Mouse (Mus musculus) neural tube, embryonic 13.5 days (tissue): ENCODE measurements around the gene Dnaaf5. TPM values are rescaled to one million over a fixed set of nuclear protein-coding genes. Genes with fewer than 3 reads are reported as not detected.

Experiments used
- ATAC-seq: fragments of 200-750 bp; cut with Nextera tagmentation; 2 replicates; pipeline ENCODE4 v1.8.0; 2017; ENCODE audit warnings: low read depth, mild to moderate bottlenecking, moderate TSS enrichment, moderate library complexity
- H3K27ac ChIP-seq: fragments of 300-500 bp; sonication (generic); replicated peaks from 2 replicates; pipeline ENCODE4 v1.5.1; 2015; ENCODE audit warnings: moderate library complexity, mild to moderate bottlenecking, inconsistent platforms
- H3K27me3 ChIP-seq: fragments of 300-500 bp; sonication (generic); 2 replicates; pipeline ENCODE4 v1.6.1; 2015; ENCODE audit warnings: mild to moderate bottlenecking, inconsistent platforms
- H3K36me3 ChIP-seq: fragments of 300-500 bp; sonication (generic); 2 replicates; pipeline ENCODE4 v1.6.1; 2015; ENCODE audit warnings: mild to moderate bottlenecking, inconsistent platforms
- H3K4me1 ChIP-seq: fragments of 300-500 bp; sonication (generic); replicated peaks from 2 replicates; pipeline ENCODE4 v1.6.1; 2015; ENCODE audit warnings: inconsistent platforms
- H3K4me2 ChIP-seq: fragments of 300-500 bp; sonication (generic); 2 replicates; pipeline ENCODE4 v1.6.1; 2015; ENCODE audit warnings: inconsistent platforms, mild to moderate bottlenecking, moderate library complexity
- H3K4me3 ChIP-seq: fragments of 300-500 bp; sonication (generic); 2 replicates; pipeline ENCODE4 v1.5.1; 2015; ENCODE audit warnings: mild to moderate bottlenecking, inconsistent platforms
- H3K9ac ChIP-seq: fragments of 300-500 bp; sonication (generic); 2 replicates; pipeline ENCODE4 v1.6.1; 2015; ENCODE audit warnings: moderate library complexity, mild to moderate bottlenecking, inconsistent platforms
- H3K9me3 ChIP-seq: fragments of 300-500 bp; sonication (generic); 2 replicates; pipeline ENCODE4 v1.6.1; 2016; ENCODE audit warnings: inconsistent platforms
- WGBS: fragments of 180-500 bp; shearing (Covaris S2); methylation state at CpG from one replicate; pipeline ENCODE4 v1.1.7; 2015; 5-methylcytosine and 5-hydroxymethylcytosine counted together
- polyA plus RNA-seq: library from polyadenylated mRNA; unstranded; fragments of >200 nt; fragmentation: Nextera tagmentation; extraction: Ambion mirVana; gene quantifications from 2 replicates; pipeline ENCODE4 v1.2.1, GENCODE M21; 2015

The Dnaaf5 gene
- polyA plus RNA-seq, 1 experiment from 2014 or later, result 4.6 TPM

DNA sequence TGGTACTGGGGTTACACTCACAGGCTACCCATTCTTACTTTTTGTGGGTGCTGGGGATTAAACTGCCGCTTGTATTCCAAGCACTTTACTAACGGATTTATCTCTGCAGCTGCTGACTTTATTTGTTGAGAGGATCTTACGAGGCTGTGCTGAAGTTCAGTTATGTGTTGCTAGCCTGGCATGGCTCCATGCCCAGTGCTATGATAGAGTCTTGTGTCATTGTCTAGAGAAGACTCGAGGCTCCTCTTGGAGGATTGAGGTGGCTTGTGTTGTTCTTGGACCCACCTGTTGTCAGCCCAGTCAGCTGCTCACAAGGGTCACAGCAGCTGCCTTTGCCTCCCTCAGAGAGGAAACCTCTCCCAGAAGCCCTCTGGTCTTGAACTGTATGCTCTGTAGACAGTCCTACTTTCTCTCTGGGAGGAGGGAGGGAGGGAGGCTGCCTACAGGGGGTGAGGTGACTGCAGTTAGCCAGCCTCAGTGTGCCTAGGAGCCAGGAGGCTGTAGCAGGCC, 70.0 kb downstream of the Dnaaf5 start:
- WGBS, result 85% methylated on average over 4 of the region's 4 CpGs
- peaks cover 74% of the 10 kb centered on the region for H3K36me3 ChIP-seq

GRCm38 (mm10) chr5:139220610-139221009, 70.6 kb downstream of the Dnaaf5 start:
- Histone ChIP-seq H3K4me3 (no peak overlapping the region), H3K9me3 (no peaks in the 10 kb centered on the region), H3K9ac (no peak overlapping the region), H3K4me2 (no peak overlapping the region), H3K27me3 (no peaks in the 10 kb centered on the region), H3K27ac (no peak overlapping the region), H3K4me1 (no peaks in the 10 kb centered on the region), H3K36me3 (peaks cover 74% of the 10 kb centered on the region)
- no peak for ATAC-seq
- 90% methylated on average over 4 of the region's 4 CpGs for WGBS

More for the DNA sequence above, 70.0 kb downstream of the Dnaaf5 start:
- Histone ChIP-seq H3K9ac (no peak overlapping the region), H3K9me3 (no peaks in the 10 kb centered on the region), H3K4me3 (no peak overlapping the region), H3K27me3 (no peaks in the 10 kb centered on the region), H3K27ac (no peak overlapping the region), H3K4me2 (no peak overlapping the region), H3K4me1 (no peaks in the 10 kb centered on the region)
- no peak for ATAC-seq

GRCm38 (mm10) chr5:139223331-139223730, 73.3 kb downstream of the Dnaaf5 start:
- Histone ChIP-seq H3K4me1 (no peaks in the 10 kb centered on the region), H3K4me2 (no peak overlapping the region), H3K4me3 (no peak overlapping the region), H3K9me3 (no peaks in the 10 kb centered on the region), H3K27ac (no peak overlapping the region), H3K9ac (no peak overlapping the region), H3K27me3 (no peaks in the 10 kb centered on the region), H3K36me3 (peaks cover 82% of the 10 kb centered on the region)
- 95% methylated on average over 10 of the region's 10 CpGs for WGBS
- no peak for ATAC-seq

- Histone ChIP-seq H3K4me1 (no peaks in the 10 kb centered on the region), H3K27ac (no peak overlapping the region), H3K27me3 (no peaks in the 10 kb centered on the region), H3K4me3 (no peak overlapping the region), H3K9me3 (no peaks in the 10 kb centered on the region), H3K4me2 (no peak overlapping the region), H3K36me3 (peaks cover 94% of the 10 kb centered on the region), H3K9ac (no peak overlapping the region)
- ATAC-seq, result no peak
- 96% methylated on average over 4 of the region's 4 CpGs for WGBS
Observed at GRCm38 (mm10) chr5:139227236-139227635, 77.2 kb downstream of the Dnaaf5 start.

DNA sequence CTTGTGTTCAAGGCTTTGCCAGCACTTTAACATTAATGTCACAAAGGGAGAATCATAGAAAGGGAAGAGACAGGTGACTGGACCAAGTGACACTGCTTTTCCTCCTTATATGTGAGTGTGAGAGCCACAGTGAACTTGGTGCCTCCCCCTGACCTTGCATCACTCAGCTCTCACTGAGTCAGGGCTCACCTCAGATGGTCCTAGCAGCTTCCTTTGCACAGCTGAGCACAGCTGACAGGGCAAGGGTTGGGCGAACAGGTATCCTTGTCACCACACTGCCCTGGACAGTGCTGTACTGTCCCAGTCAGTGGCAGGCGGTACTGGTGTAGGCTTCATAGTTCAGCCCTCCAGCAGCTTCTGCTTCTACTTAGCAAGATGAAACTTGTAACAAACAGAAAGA, 77.6 kb downstream of the Dnaaf5 start:
- no peak overlapping the region for H3K4me2 ChIP-seq
- WGBS, result 98% methylated on average over 2 of the region's 2 CpGs
- H3K36me3 ChIP-seq, result peaks cover 94% of the 10 kb centered on the region
- H3K27ac ChIP-seq, result no peak overlapping the region
- no peak overlapping the region for H3K4me3 ChIP-seq
- no peaks in the 10 kb centered on the region for H3K4me1 ChIP-seq
- no peak overlapping the region for H3K9ac ChIP-seq
- ATAC-seq, result no peak
- H3K27me3 ChIP-seq, result no peaks in the 10 kb centered on the region
- no peaks in the 10 kb centered on the region for H3K9me3 ChIP-seq

- no peak overlapping the region for H3K4me2 ChIP-seq
- 98% methylated on average over 3 of the region's 3 CpGs for WGBS
- peaks cover 95% of the 10 kb centered on the region for H3K36me3 ChIP-seq
- H3K9ac ChIP-seq, result no peak overlapping the region
- H3K4me1 ChIP-seq, result no peaks in the 10 kb centered on the region
- H3K27me3 ChIP-seq, result no peaks in the 10 kb centered on the region
- H3K27ac ChIP-seq, result no peak overlapping the region
- no peak overlapping the region for H3K4me3 ChIP-seq
- no peaks in the 10 kb centered on the region for H3K9me3 ChIP-seq
- ATAC-seq, result no peak
Observed at GRCm38 (mm10) chr5:139228318-139228717, 78.3 kb downstream of the Dnaaf5 start.

- Histone ChIP-seq H3K4me1 (no peaks in the 10 kb centered on the region), H3K27ac (no peak overlapping the region), H3K9me3 (no peaks in the 10 kb centered on the region), H3K9ac (no peak overlapping the region), H3K27me3 (no peaks in the 10 kb centered on the region), H3K4me3 (no peak overlapping the region), H3K4me2 (no peak overlapping the region), H3K36me3 (peaks cover 95% of the 10 kb centered on the region)
- no peak for ATAC-seq
- WGBS, result 96% methylated on average over 3 of the region's 3 CpGs
Observed at GRCm38 (mm10) chr5:139229716-139230115, 79.7 kb downstream of the Dnaaf5 start.

- H3K4me1 ChIP-seq, result no peaks in the 10 kb centered on the region
- no peaks in the 10 kb centered on the region for H3K27me3 ChIP-seq
- 86% methylated on average over 3 of the region's 3 CpGs for WGBS
- H3K36me3 ChIP-seq, result peaks cover 96% of the 10 kb centered on the region
- no peak overlapping the region for H3K4me3 ChIP-seq
- no peak for ATAC-seq
- no peak overlapping the region for H3K4me2 ChIP-seq
- no peak overlapping the region for H3K27ac ChIP-seq
- H3K9me3 ChIP-seq, result no peaks in the 10 kb centered on the region
- no peak overlapping the region for H3K9ac ChIP-seq
Observed at GRCm38 (mm10) chr5:139232083-139232482, 82.1 kb downstream of the Dnaaf5 start.

GRCm38 (mm10) chr5:139234423-139234822, 84.4 kb downstream of the Dnaaf5 start:
- ATAC-seq, result no peak
- H3K4me2 ChIP-seq, result no peak overlapping the region

More at GRCm38 (mm10) chr5:139234423-139234822, 84.4 kb downstream of the Dnaaf5 start:
- no peak overlapping the region for H3K4me3 ChIP-seq
- no peaks in the 10 kb centered on the region for H3K4me1 ChIP-seq
- H3K27ac ChIP-seq, result no peak overlapping the region
- no peak overlapping the region for H3K9ac ChIP-seq
- 90% methylated on average over 4 of the region's 4 CpGs for WGBS
- H3K9me3 ChIP-seq, result no peaks in the 10 kb centered on the region
- H3K27me3 ChIP-seq, result no peaks in the 10 kb centered on the region
- H3K36me3 ChIP-seq, result peaks cover 98% of the 10 kb centered on the region

Other genes with a start within 250 kb of the Dnaaf5 start
- gene Pdgfa, start 152.9 kb upstream of the Dnaaf5 start, polyA plus RNA-seq, result 17.6 and 19.5 TPM in 2 replicates
- 183 and 196 TPM in 2 replicates for gene Prkar1b, start 222 bp upstream of the Dnaaf5 start, polyA plus RNA-seq
- 40.4 and 42.1 TPM in 2 replicates for gene Sun1, start 50.4 kb downstream of the Dnaaf5 start, polyA plus RNA-seq
- gene Get4, start 102.1 kb downstream of the Dnaaf5 start, polyA plus RNA-seq, result 116 and 119 TPM in 2 replicates
- gene Adap1, start 175.4 kb downstream of the Dnaaf5 start, polyA plus RNA-seq, result 51.5 and 66.3 TPM in 2 replicates
- 113 and 120 TPM in 2 replicates for gene Cox19, start 201.2 kb downstream of the Dnaaf5 start, polyA plus RNA-seq
- not detected in 2 replicates for gene Cyp2w1, start 202.4 kb downstream of the Dnaaf5 start, polyA plus RNA-seq
- gene Gpr146, start 227.5 kb downstream of the Dnaaf5 start, polyA plus RNA-seq, result 1.8 and 1.9 TPM in 2 replicates